Comparison of ENCODE assay signal across 11 mouse cellular contexts in genomic region chr8:111992703-111993039, GRCm38 (mm10). TPM values are rescaled to one million over a fixed set of nuclear protein-coding genes. Genes with fewer than 3 reads are reported as not detected.
A peak's percentile ranks its signal among the peaks of the same experiment; 100 is the strongest.
DNase-seq lines count a peak whose midpoint lies in the region; ATAC-seq lines count a peak whose summit lies in the region.
"Had no signal": no experiment of that assay in that cellular context is flagged by ENCODE, and none has a peak within 500 bp of the region (broad histone marks: within the 10 kb centered on the region; RNA-seq: fewer than 3 reads in every experiment).

No protein-coding gene starts in this region.

- no peak for DNase-seq in heart, embryonic 10.5 days (ENCODE audit: low spot score)
- no peak for DNase-seq in urinary bladder, postnatal 14 days (ENCODE audit: low spot score)
- no peak for DNase-seq in adrenal gland, postnatal 14 days

- no peak overlapping the region for H3K9ac ChIP-seq in heart, embryonic 12.5 days
- no peak overlapping the region for H3K9ac ChIP-seq in limb, embryonic 15.5 days
- H3K9ac ChIP-seq in stomach, embryonic 15.5 days, result no peak overlapping the region

- peak overlapping the region; percentile 68; the same call in 1 of the 2 replicates for H3K4me2 ChIP-seq in heart, embryonic 12.5 days
- H3K4me2 ChIP-seq in limb, embryonic 15.5 days, result no peak overlapping the region; the same call in 1 of the 2 replicates
- H3K4me2 ChIP-seq in stomach, embryonic 15.5 days, result peak overlapping the region; percentile 71; the same call in 1 of the 2 replicates

- no peaks in the 10 kb centered on the region for H3K27me3 ChIP-seq in heart, embryonic 12.5 days (replicated peaks)
- no peaks in the 10 kb centered on the region for H3K27me3 ChIP-seq in heart, embryonic 10.5 days (ENCODE audit: insufficient read depth, poor library complexity, severe bottlenecking)
- no peaks in the 10 kb centered on the region for H3K27me3 ChIP-seq in megakaryocyte, embryonic 14.5 days (replicated peaks)
- H3K27me3 ChIP-seq in limb, embryonic 15.5 days, result no peaks in the 10 kb centered on the region
- H3K27me3 ChIP-seq in stomach, embryonic 15.5 days (replicated peaks), result no peaks in the 10 kb centered on the region

- no peaks in the 10 kb centered on the region for H3K9me3 ChIP-seq in heart, embryonic 12.5 days (replicated peaks)
- no peaks in the 10 kb centered on the region for H3K9me3 ChIP-seq in heart, embryonic 10.5 days
- no peaks in the 10 kb centered on the region for H3K9me3 ChIP-seq in megakaryocyte, embryonic 14.5 days
- H3K9me3 ChIP-seq in limb, embryonic 15.5 days, result no peaks in the 10 kb centered on the region
- H3K9me3 ChIP-seq in stomach, embryonic 15.5 days, result no peaks in the 10 kb centered on the region

- H3K4me3 ChIP-seq in heart, embryonic 12.5 days, result no peak overlapping the region
- no peak overlapping the region for H3K4me3 ChIP-seq in heart, embryonic 10.5 days
- peak overlapping the region; percentile 76 for H3K4me3 ChIP-seq in megakaryocyte, embryonic 14.5 days (replicated peaks)
- H3K4me3 ChIP-seq in limb, embryonic 15.5 days, result peak overlapping the region; percentile 81; the same call in 1 of the 2 replicates
- H3K4me3 ChIP-seq in stomach, embryonic 15.5 days (replicated peaks), result no peak overlapping the region; the same call in 1 of the 2 replicates

- peaks cover 6% of the 10 kb centered on the region; the same call in 1 of the 2 replicates for H3K4me1 ChIP-seq in heart, embryonic 12.5 days (replicated peaks)
- H3K4me1 ChIP-seq in heart, embryonic 10.5 days, result 0 out of 2 replicates have a peak, but pooled peaks cover 10% of the 10 kb centered on the region
- peaks cover 24% of the 10 kb centered on the region for H3K4me1 ChIP-seq in megakaryocyte, embryonic 14.5 days
- H3K4me1 ChIP-seq in limb, embryonic 15.5 days, result peaks cover 7% of the 10 kb centered on the region; the same call in 1 of the 2 replicates
- H3K4me1 ChIP-seq in stomach, embryonic 15.5 days, result peaks cover 4% of the 10 kb centered on the region

- ATAC-seq in heart, embryonic 12.5 days (ENCODE audit: insufficient number of reproducible peaks, low FRiP score), result no peak
- ATAC-seq in megakaryocyte, adult 5-6 weeks (ENCODE audit: poor library complexity, severe bottlenecking), result no peak
- ATAC-seq in limb, embryonic 15.5 days (ENCODE audit: insufficient number of reproducible peaks, low FRiP score, low TSS enrichment, low read depth), result no peak
- ATAC-seq in stomach, embryonic 15.5 days (ENCODE audit: insufficient read depth, low FRiP score, low read depth), result no peak

- WGBS in heart, embryonic 12.5 days, result 70% methylated on average over 3 of the region's 3 CpGs
- WGBS in heart, embryonic 10.5 days, result 76% methylated on average over 3 of the region's 3 CpGs
- WGBS in limb, embryonic 15.5 days, result 71% methylated on average over 3 of the region's 3 CpGs
- WGBS in stomach, embryonic 15.5 days, result 80% methylated on average over 3 of the region's 3 CpGs

- H3K36me3 ChIP-seq in heart, embryonic 12.5 days, result peaks cover 63% of the 10 kb centered on the region
- peaks cover 65% of the 10 kb centered on the region for H3K36me3 ChIP-seq in heart, embryonic 10.5 days
- peaks cover 70% of the 10 kb centered on the region for H3K36me3 ChIP-seq in megakaryocyte, embryonic 14.5 days (replicated peaks; ENCODE audit: low read length)
- peaks cover 62% of the 10 kb centered on the region for H3K36me3 ChIP-seq in limb, embryonic 15.5 days
- H3K36me3 ChIP-seq in stomach, embryonic 15.5 days, result peaks cover 38% of the 10 kb centered on the region

- H3K27ac ChIP-seq in heart, embryonic 12.5 days (ENCODE audit: poor library complexity, severe bottlenecking), result no peak overlapping the region
- no peak overlapping the region for H3K27ac ChIP-seq in heart, embryonic 10.5 days
- no peak overlapping the region for H3K27ac ChIP-seq in limb, embryonic 15.5 days
- no peak overlapping the region for H3K27ac ChIP-seq in stomach, embryonic 15.5 days

RNA-seq across cellular contexts. Expression of gene Adat1, which starts 0.6 kb away (rescaled TPM):
- 6.5 TPM in 2 replicates for polyA plus RNA-seq in heart, embryonic 12.5 days (2016; fragmentation: Nextera tagmentation; extraction: Ambion mirVana)
- polyA plus RNA-seq in heart, embryonic 10.5 days (2016; fragmentation: Nextera tagmentation; extraction: Ambion mirVana), result 9.9 and 11.5 TPM in 2 replicates
- 0.40 and 1.5 TPM in 2 replicates for polyA plus RNA-seq in megakaryocyte, embryonic 14.5 days (2012; ENCODE audit: insufficient read depth, low replicate concordance)
- total RNA-seq in megakaryocyte, adult 5-6 weeks (2015), result 0.83 and 1.1 TPM in 2 replicates
- 1.5 and 1.7 TPM in 2 replicates for total RNA-seq in megakaryocyte, adult 5-6 weeks (2017)
- polyA plus RNA-seq in limb, embryonic 15.5 days (2015; fragmentation: Nextera tagmentation; extraction: Ambion mirVana), result 8.1 and 9.4 TPM in 2 replicates
- polyA plus RNA-seq in stomach, embryonic 15.5 days (2015; fragmentation: Nextera tagmentation; extraction: Ambion mirVana), result 8.5 and 10.0 TPM in 2 replicates
- 3.1 and 4.1 TPM in 2 replicates for total RNA-seq in adrenal gland, postnatal 14 days (2021)

RNA-seq across cellular contexts. Expression of gene Kars, which starts 18.5 kb away (rescaled TPM):
- polyA plus RNA-seq in heart, embryonic 12.5 days (2016; fragmentation: Nextera tagmentation; extraction: Ambion mirVana), result 146 and 153 TPM in 2 replicates
- 188 and 232 TPM in 2 replicates for polyA plus RNA-seq in heart, embryonic 10.5 days (2016; fragmentation: Nextera tagmentation; extraction: Ambion mirVana)
- polyA plus RNA-seq in megakaryocyte, embryonic 14.5 days (2012; ENCODE audit: insufficient read depth, low replicate concordance), result 11.0 and 50.0 TPM in 2 replicates
- total RNA-seq in megakaryocyte, adult 5-6 weeks (2015), result 42.1 and 50.9 TPM in 2 replicates
- total RNA-seq in megakaryocyte, adult 5-6 weeks (2017), result 73.4 and 79.0 TPM in 2 replicates
- polyA plus RNA-seq in limb, embryonic 15.5 days (2015; fragmentation: Nextera tagmentation; extraction: Ambion mirVana), result 172 and 178 TPM in 2 replicates
- 166 and 185 TPM in 2 replicates for polyA plus RNA-seq in stomach, embryonic 15.5 days (2015; fragmentation: Nextera tagmentation; extraction: Ambion mirVana)
- 108 and 120 TPM in 2 replicates for total RNA-seq in adrenal gland, postnatal 14 days (2021)

RNA-seq across cellular contexts. Expression of gene Terf2ip, which starts 18.5 kb away (rescaled TPM):
- 18.8 and 20.7 TPM in 2 replicates for polyA plus RNA-seq in heart, embryonic 12.5 days (2016; fragmentation: Nextera tagmentation; extraction: Ambion mirVana)
- 21.0 and 22.1 TPM in 2 replicates for polyA plus RNA-seq in heart, embryonic 10.5 days (2016; fragmentation: Nextera tagmentation; extraction: Ambion mirVana)
- 5.7 and 9.6 TPM in 2 replicates for polyA plus RNA-seq in megakaryocyte, embryonic 14.5 days (2012; ENCODE audit: insufficient read depth, low replicate concordance)
- total RNA-seq in megakaryocyte, adult 5-6 weeks (2015), result 9.4 and 11.9 TPM in 2 replicates
- 11.4 and 13.3 TPM in 2 replicates for total RNA-seq in megakaryocyte, adult 5-6 weeks (2017)
- 22.7 and 23.2 TPM in 2 replicates for polyA plus RNA-seq in limb, embryonic 15.5 days (2015; fragmentation: Nextera tagmentation; extraction: Ambion mirVana)
- polyA plus RNA-seq in stomach, embryonic 15.5 days (2015; fragmentation: Nextera tagmentation; extraction: Ambion mirVana), result 22.2 and 23.1 TPM in 2 replicates
- 15.7 and 17.5 TPM in 2 replicates for total RNA-seq in adrenal gland, postnatal 14 days (2021)

RNA-seq across cellular contexts. Expression of gene Gm6793, which starts 22.2 kb away (rescaled TPM):
- 0.11 and 0.68 TPM in 2 replicates for polyA plus RNA-seq in heart, embryonic 12.5 days (2016; fragmentation: Nextera tagmentation; extraction: Ambion mirVana)
- polyA plus RNA-seq in heart, embryonic 10.5 days (2016; fragmentation: Nextera tagmentation; extraction: Ambion mirVana), result 0.31 and 0.53 TPM in 2 replicates
- 0.46 TPM in 1 of 2 replicates, not detected in the other for polyA plus RNA-seq in megakaryocyte, embryonic 14.5 days (2012; ENCODE audit: insufficient read depth, low replicate concordance)
- total RNA-seq in megakaryocyte, adult 5-6 weeks (2015), result 0.41 and 1.9 TPM in 2 replicates
- total RNA-seq in megakaryocyte, adult 5-6 weeks (2017), result 0.07 and 0.20 TPM in 2 replicates
- 0.43 and 0.47 TPM in 2 replicates for polyA plus RNA-seq in limb, embryonic 15.5 days (2015; fragmentation: Nextera tagmentation; extraction: Ambion mirVana)
- 0.31 and 0.39 TPM in 2 replicates for polyA plus RNA-seq in stomach, embryonic 15.5 days (2015; fragmentation: Nextera tagmentation; extraction: Ambion mirVana)
- 0.23 TPM in 1 of 2 replicates, not detected in the other for total RNA-seq in adrenal gland, postnatal 14 days (2021)
- total RNA-seq: hematopoietic stem cell, adult 5-6 weeks; layer of hippocampus, postnatal 36 days; monocyte, adult 5-6 weeks had no signal

RNA-seq across cellular contexts. Expression of gene Gabarapl2, which starts 52.2 kb away (rescaled TPM):
- 176 and 184 TPM in 2 replicates for polyA plus RNA-seq in heart, embryonic 12.5 days (2016; fragmentation: Nextera tagmentation; extraction: Ambion mirVana)
- polyA plus RNA-seq in heart, embryonic 10.5 days (2016; fragmentation: Nextera tagmentation; extraction: Ambion mirVana), result 172 and 178 TPM in 2 replicates
- 9.3 TPM in 1 of 2 replicates, not detected in the other for polyA plus RNA-seq in megakaryocyte, embryonic 14.5 days (2012; ENCODE audit: insufficient read depth, low replicate concordance)
- 69.8 and 82.1 TPM in 2 replicates for total RNA-seq in megakaryocyte, adult 5-6 weeks (2015)
- 46.0 and 55.7 TPM in 2 replicates for total RNA-seq in megakaryocyte, adult 5-6 weeks (2017)
- polyA plus RNA-seq in limb, embryonic 15.5 days (2015; fragmentation: Nextera tagmentation; extraction: Ambion mirVana), result 165 and 166 TPM in 2 replicates
- polyA plus RNA-seq in stomach, embryonic 15.5 days (2015; fragmentation: Nextera tagmentation; extraction: Ambion mirVana), result 189 and 205 TPM in 2 replicates
- 124 and 128 TPM in 2 replicates for total RNA-seq in adrenal gland, postnatal 14 days (2021)

Comparison
In these comparisons a context has a peak if more than half of its experiments do, and no peak if none do; other contexts are left out.
1. H3K4me3 ChIP-seq: peak in megakaryocyte, embryonic 14.5 days (single experiment) and limb, embryonic 15.5 days (single experiment); none in heart, embryonic 12.5 days (single experiment), heart, embryonic 10.5 days (single experiment) and stomach, embryonic 15.5 days (single experiment).